Mouse (Mus musculus): Measurements from ENCODE around the gene Aicda.
A peak's percentile ranks its signal among the peaks of the same experiment; 100 is the strongest.
"Not testable (repeated sequence)": the region's sequence is repeated elsewhere in the genome, so short reads cannot be mapped to it uniquely, and the experiment has no call there.

Gene Aicda

GRCm38 (mm10) chr6:122555266-122555665 is 1.7 kb downstream of the Aicda start:
- DNase-seq: no peak

- DNase-seq: peak; percentile 92
Observed at GRCm38 (mm10) chr6:122556959-122557561, 3.5 kb downstream of the Aicda start.

- DNase-seq: peak; percentile 93
Observed at GRCm38 (mm10) chr6:122560427-122560826, 6.8 kb downstream of the Aicda start.

- DNase-seq: peak; percentile 89
Observed at GRCm38 (mm10) chr6:122561005-122561404, 7.4 kb downstream of the Aicda start.

GRCm38 (mm10) chr6:122562463-122562862 is 8.9 kb downstream of the Aicda start:
- DNase-seq: no peak

GRCm38 (mm10) chr6:122565070-122565784 is 11.6 kb downstream of the Aicda start:
- no peak for DNase-seq

- DNase-seq: no peak
Observed at GRCm38 (mm10) chr6:122569113-122569512, 15.5 kb downstream of the Aicda start.

- no peak for DNase-seq
Observed at GRCm38 (mm10) chr6:122569762-122570161, 16.2 kb downstream of the Aicda start.

GRCm38 (mm10) chr6:122570695-122571616 is 17.4 kb downstream of the Aicda start:
- no peak for DNase-seq

GRCm38 (mm10) chr6:122571617-122571959 is 18.0 kb downstream of the Aicda start:
- no peak for DNase-seq

- DNase-seq: not testable (repeated sequence)
Observed at GRCm38 (mm10) chr6:122575037-122575436, 21.4 kb downstream of the Aicda start.

- DNase-seq: peak; percentile 75
Observed at GRCm38 (mm10) chr6:122577030-122577429, 23.4 kb downstream of the Aicda start.

GRCm38 (mm10) chr6:122579086-122579485 is 25.5 kb downstream of the Aicda start:
- DNase-seq: no peak

GRCm38 (mm10) chr6:122591027-122591758 is 37.6 kb downstream of the Aicda start:
- DNase-seq: no peak

- no peak for DNase-seq
Observed at GRCm38 (mm10) chr6:122592905-122593304, 39.3 kb downstream of the Aicda start.

GRCm38 (mm10) chr6:122595637-122596036 is 42.0 kb downstream of the Aicda start:
- peak; percentile 94 for DNase-seq

GRCm38 (mm10) chr6:122596608-122597007 is 43.0 kb downstream of the Aicda start:
- DNase-seq: no peak

GRCm38 (mm10) chr6:122598014-122598413 is 44.4 kb downstream of the Aicda start:
- peak; percentile 90 for DNase-seq

- no peak for DNase-seq
Observed at GRCm38 (mm10) chr6:122598436-122598835, 44.8 kb downstream of the Aicda start.

- peak; percentile 94 for DNase-seq
Observed at GRCm38 (mm10) chr6:122599054-122599737, 45.6 kb downstream of the Aicda start.

- DNase-seq: no peak
Observed at GRCm38 (mm10) chr6:122600066-122600646, 46.6 kb downstream of the Aicda start.

GRCm38 (mm10) chr6:122601031-122601430 is 47.4 kb downstream of the Aicda start:
- DNase-seq: no peak
